Mouse (Mus musculus) C2C12 (cell line): Measurements from ENCODE around the gene Col11a2.

Experiments used
- CTCF ChIP-seq: IDR thresholded peaks from one replicate; pipeline ENCODE4 v1.5.1; 2011; ENCODE audit not compliant: control insufficient read depth, insufficient read depth, insufficient read length
- FOSL1 ChIP-seq: IDR thresholded peaks from one replicate; pipeline ENCODE4 v1.8.0; 2011; ENCODE audit warnings: mild to moderate bottlenecking, low read length; ENCODE audit not compliant: poor library complexity, insufficient read depth, severe bottlenecking

DNA sequence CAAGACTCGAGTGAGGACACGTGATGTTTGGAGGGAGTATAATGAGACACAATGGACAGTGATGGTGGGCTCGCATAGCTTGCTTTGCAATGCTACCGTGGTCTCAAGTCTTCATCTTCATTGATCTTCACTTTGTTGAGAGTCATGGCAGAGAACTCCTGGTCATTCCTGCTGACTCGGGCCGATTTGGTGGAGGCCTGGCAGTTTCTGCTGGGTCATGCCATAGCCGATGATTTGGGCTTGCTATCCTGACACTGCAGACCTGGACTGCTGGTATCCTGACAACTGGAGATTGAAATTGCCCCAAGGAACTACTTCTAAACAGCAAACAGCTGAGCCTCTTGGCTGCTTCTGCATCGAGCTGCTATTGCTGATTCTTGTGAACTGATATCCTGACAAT lies 44.3 kb upstream of the Col11a2 start:
- TF ChIP-seq CTCF (no peak), FOSL1 (no peak)
